Mouse (Mus musculus) hindbrain, embryonic 11.5 days (tissue): ENCODE measurements around the gene Klk10. TPM values are rescaled to one million over a fixed set of nuclear protein-coding genes. Genes with fewer than 3 reads are reported as not detected.

Experiments used
- polyA plus RNA-seq: library from polyadenylated mRNA; unstranded; fragments of >200 nt; fragmentation: Nextera tagmentation; extraction: Ambion mirVana; gene quantifications from 2 replicates; pipeline ENCODE4 v1.2.1, GENCODE M21; 2014

The Klk10 gene
- polyA plus RNA-seq, 1 experiment from 2014 or later = 0.32 TPM

Other genes with a start within 250 kb of the Klk10 start
- gene Cd33, start 236.6 kb upstream of the Klk10 start, polyA plus RNA-seq = 1.2 and 1.8 TPM in 2 replicates
- 6.7 and 7.7 TPM in 2 replicates for gene Zfp658, start 218.8 kb upstream of the Klk10 start, polyA plus RNA-seq
- gene Zfp719, start 201.4 kb upstream of the Klk10 start, polyA plus RNA-seq = 17.1 and 18.5 TPM in 2 replicates
- gene Zfp819, start 173.9 kb upstream of the Klk10 start, polyA plus RNA-seq = 0.43 and 1.3 TPM in 2 replicates
- not detected in 2 replicates for gene Ceacam18, start 146.3 kb upstream of the Klk10 start, polyA plus RNA-seq
- gene Siglece, start 120.9 kb upstream of the Klk10 start, polyA plus RNA-seq = 0.42 and 0.46 TPM in 2 replicates
- 9.0 and 9.7 TPM in 2 replicates for gene Ctu1, start 109.0 kb upstream of the Klk10 start, polyA plus RNA-seq
- not detected in 2 replicates for gene Klk14, start 90.6 kb upstream of the Klk10 start, polyA plus RNA-seq
- 0.13 TPM in 1 of 2 replicates, not detected in the other for gene Klk13, start 68.5 kb upstream of the Klk10 start, polyA plus RNA-seq
- not detected in 2 replicates for gene Klk12, start 12.1 kb upstream of the Klk10 start, polyA plus RNA-seq
- 0.14 TPM in 1 of 2 replicates, not detected in the other for gene Klk11, start 6.4 kb upstream of the Klk10 start, polyA plus RNA-seq
- 0.23 TPM in 1 of 2 replicates, not detected in the other for gene Klk9, start 10.9 kb downstream of the Klk10 start, polyA plus RNA-seq
- 10.9 and 11.0 TPM in 2 replicates for gene Klk8, start 16.5 kb downstream of the Klk10 start, polyA plus RNA-seq
- gene Klk7, start 30.3 kb downstream of the Klk10 start, polyA plus RNA-seq = 0.11 TPM in 1 of 2 replicates, not detected in the other
- not detected in 2 replicates for gene Klk6, start 43.5 kb downstream of the Klk10 start, polyA plus RNA-seq
- gene Klk5, start 60.9 kb downstream of the Klk10 start, polyA plus RNA-seq = 0.31 and 0.39 TPM in 2 replicates
- 0.20 TPM in 1 of 2 replicates, not detected in the other for gene Klk4, start 100.1 kb downstream of the Klk10 start, polyA plus RNA-seq
- gene Klk15, start 152.7 kb downstream of the Klk10 start, polyA plus RNA-seq = not detected in 2 replicates
- not detected in 2 replicates for gene Klk1b8, start 169.6 kb downstream of the Klk10 start, polyA plus RNA-seq
- gene Klk1b1, start 185.7 kb downstream of the Klk10 start, polyA plus RNA-seq = not detected in 2 replicates
- not detected in 2 replicates for gene Klk1b9, start 195.0 kb downstream of the Klk10 start, polyA plus RNA-seq
- gene Klk1b11, start 214.8 kb downstream of the Klk10 start, polyA plus RNA-seq = not detected in 2 replicates
- gene Klk1b26, start 231.1 kb downstream of the Klk10 start, polyA plus RNA-seq = not detected in 2 replicates